In the genomic region with DNA sequence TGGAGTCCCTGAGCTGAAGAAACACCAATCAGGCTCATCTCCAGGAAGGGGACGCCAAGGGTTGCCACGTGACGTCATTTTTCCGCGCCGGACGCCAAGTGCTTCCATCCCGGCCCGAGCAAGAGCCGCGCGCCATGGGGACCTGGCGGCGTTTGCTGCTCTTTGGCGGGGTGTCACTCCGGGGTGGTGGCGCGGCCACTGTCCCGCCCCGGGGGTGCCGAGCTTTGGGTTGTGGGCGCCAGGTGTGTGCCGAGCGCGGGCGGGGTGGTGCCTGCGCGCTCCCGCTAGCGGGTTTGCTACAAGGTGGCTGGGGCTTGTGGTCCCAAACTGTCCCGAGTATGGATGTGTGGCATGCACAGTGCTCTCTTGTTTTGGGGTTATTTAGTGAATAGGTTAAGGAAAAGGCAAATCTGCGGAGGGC, we compare ENCODE assay signal across 8 mouse cellular contexts. TPM values are rescaled to one million over a fixed set of nuclear protein-coding genes. Genes with fewer than 3 reads are reported as not detected.
A peak's percentile ranks its signal among the peaks of the same experiment; 100 is the strongest.
DNase-seq lines count a peak whose midpoint lies in the region; ATAC-seq lines count a peak whose summit lies in the region.

A gene (plus strand): TSS at position 88 of the 421 bp plus-strand sequence.

- intact Hi-C loops in gastrocnemius, postnatal 14 days (cut with DNase I; ENCODE audit: low total_unique reads) = no loop called here
- intact Hi-C loops in left cerebral cortex, postnatal 10 days (cut with DNase I) = no loop called here

- peak; percentile 99 for ATAC-seq in inflammation-experienced regulatory T-cells, adult 6 months
- ATAC-seq in megakaryocyte-erythroid progenitor cell, adult 5-6 weeks (replicated peaks; ENCODE audit: low FRiP score, low TSS enrichment, poor library complexity, severe bottlenecking) = peak; percentile 98

- peak; percentile 94 to 99 for DNase-seq in adrenal gland, adult (ENCODE audit: inconsistent age in 2 of 2, low spot score in 1 of 2)
- DNase-seq in embryo, embryonic 10.5 days (ENCODE audit: low spot score) = peak; percentile 96
- DNase-seq in gastrocnemius, postnatal 14 days = peak; percentile 93
- peak; percentile 94 to 97 for DNase-seq in left cerebral cortex, postnatal 10 days (ENCODE audit: extremely low spot score in 1 of 2, low spot score in 2 of 2)
- DNase-seq in right cerebral cortex, postnatal 25 days = peak; percentile 92
- DNase-seq in urinary bladder, postnatal 4 days (ENCODE audit: low spot score in 2 of 2) = peak; percentile 88 to 96

RNA-seq across cellular contexts. Expression of the gene that starts here (rescaled TPM):
- 1 to 10 TPM; 3.3 to 3.7 TPM for total RNA-seq in gastrocnemius, postnatal 14 days (2021)
- polyA plus RNA-seq in inflammation-experienced regulatory T-cells, adult 6 months (2017; shearing (Covaris generic)) = 1 to 10 TPM; 3.8 to 6.7 (median 6.6) TPM
- 1 to 10 TPM; 5.0 to 5.6 TPM for total RNA-seq in left cerebral cortex, postnatal 10 days (2021)
- 7.5 and 8.8 TPM in 2 replicates for total RNA-seq in megakaryocyte-erythroid progenitor cell, adult 5-6 weeks (2014; fragmentation: Nextera tagmentation)
- 5.2 and 9.4 TPM in 2 replicates for total RNA-seq in megakaryocyte-erythroid progenitor cell, adult 5-6 weeks (2017)

Comparison
In these comparisons a context has a peak if more than half of its experiments do, and no peak if none do; other contexts are left out.
1. Peak in every context shown above with its lines: DNase-seq and ATAC-seq.